Comparison of ENCODE assay signal across 16 mouse cellular contexts in the genomic region with DNA sequence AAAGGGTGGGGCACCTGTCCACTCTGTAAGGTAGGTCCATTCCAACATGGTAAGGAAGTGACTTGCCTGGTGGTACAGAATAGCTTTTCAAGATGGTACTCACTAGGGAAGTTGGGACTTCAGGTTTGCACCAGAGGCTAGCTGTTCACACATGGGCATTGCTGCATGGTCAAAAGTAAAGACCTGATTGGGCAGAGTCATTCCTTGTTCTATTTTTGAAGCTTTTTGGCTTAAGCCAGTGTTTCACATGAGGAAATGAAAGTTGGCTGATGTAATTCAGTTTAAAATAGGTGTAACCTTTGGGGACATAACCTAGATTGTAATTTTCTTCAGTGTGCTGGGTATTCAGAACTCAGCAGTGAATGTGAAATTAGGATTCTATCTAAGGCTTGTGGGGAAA. TPM values are rescaled to one million over a fixed set of nuclear protein-coding genes. Genes with fewer than 3 reads are reported as not detected.
A peak's percentile ranks its signal among the peaks of the same experiment; 100 is the strongest.
DNase-seq lines count a peak whose midpoint lies in the region; ATAC-seq and TF ChIP-seq lines count a peak whose summit lies in the region.
"Had no signal": no experiment of that assay in that cellular context is flagged by ENCODE, and none has a peak within 500 bp of the region (broad histone marks: within the 10 kb centered on the region; RNA-seq: fewer than 3 reads in every experiment).

No protein-coding gene starts in this region.

- H3K27ac ChIP-seq in gastrocnemius, adult 2 months = peak overlapping the region; percentile 90
- H3K27ac ChIP-seq in liver, embryonic 13.5 days = peak overlapping the region; percentile 18; the same call in 1 of the 2 replicates
- no peak overlapping the region for H3K27ac ChIP-seq in liver, embryonic 12.5 days
- peak overlapping the region; percentile 48; the same call in 1 of the 2 replicates for H3K27ac ChIP-seq in bone marrow, adult 2 months (ENCODE audit: control insufficient read depth, insufficient read depth, low read depth, low read length, poor library complexity)
- H3K27ac ChIP-seq in hindbrain, embryonic 14.5 days = no peak overlapping the region
- H3K27ac ChIP-seq: embryonic facial prominence, embryonic 15.5 days had no signal

- no peaks in the 10 kb centered on the region for H3K27me3 ChIP-seq in liver, embryonic 13.5 days
- no peaks in the 10 kb centered on the region for H3K27me3 ChIP-seq in liver, embryonic 12.5 days (replicated peaks)
- H3K27me3 ChIP-seq in myocyte (ENCODE audit: control insufficient read depth, insufficient read depth, insufficient read length) = no peaks in the 10 kb centered on the region
- no peaks in the 10 kb centered on the region for H3K27me3 ChIP-seq in hindbrain, embryonic 14.5 days (ENCODE audit: control insufficient read depth, insufficient read depth, low read length)
- H3K27me3 ChIP-seq: embryonic facial prominence, embryonic 15.5 days had no signal

- intact Hi-C loops in gastrocnemius, adult 2 months (cut with DNase I) = loop anchor here (10.0 kb wide), 1 partner anchor 1626 kb away; no protein-coding TSS in a partner anchor

- H3ac ChIP-seq in myocyte (ENCODE audit: control insufficient read depth, insufficient read length) = no peak overlapping the region

- H3K36me3 ChIP-seq in liver, embryonic 13.5 days = peaks cover 48% of the 10 kb centered on the region
- peaks cover 52% of the 10 kb centered on the region for H3K36me3 ChIP-seq in liver, embryonic 12.5 days
- peaks cover 43% of the 10 kb centered on the region for H3K36me3 ChIP-seq in myocyte (ENCODE audit: control insufficient read depth, insufficient read depth)
- H3K36me3 ChIP-seq in hindbrain, embryonic 14.5 days (replicated peaks; ENCODE audit: control insufficient read depth, insufficient read depth) = peaks cover 40% of the 10 kb centered on the region

- no peak overlapping the region for H3K9ac ChIP-seq in liver, embryonic 13.5 days
- H3K9ac ChIP-seq in liver, embryonic 12.5 days = no peak overlapping the region
- H3K9ac ChIP-seq in hindbrain, embryonic 14.5 days = no peak overlapping the region
- H3K9ac ChIP-seq: embryonic facial prominence, embryonic 15.5 days had no signal

- no peak for ATAC-seq in liver, embryonic 13.5 days (ENCODE audit: low read depth)
- no peak for ATAC-seq in liver, embryonic 12.5 days
- ATAC-seq in hindbrain, embryonic 14.5 days (ENCODE audit: low FRiP score) = no peak
- ATAC-seq: activated CD4-positive, CD25-positive, alpha-beta regulatory T cell, adult 4 months; forebrain, embryonic 16.5 days; hindbrain, embryonic 16.5 days had no signal

- H3K4me3 ChIP-seq in gastrocnemius, adult 2 months = peak overlapping the region; percentile 20
- no peak overlapping the region for H3K4me3 ChIP-seq in liver, embryonic 13.5 days (replicated peaks)
- H3K4me3 ChIP-seq in liver, embryonic 12.5 days = no peak overlapping the region
- H3K4me3 ChIP-seq in bone marrow, adult 2 months (replicated peaks; ENCODE audit: control insufficient read depth, low read depth, low read length) = no peak overlapping the region
- no peak overlapping the region for H3K4me3 ChIP-seq in myocyte
- H3K4me3 ChIP-seq in hindbrain, embryonic 14.5 days (replicated peaks; ENCODE audit: low read length) = no peak overlapping the region
- H3K4me3 ChIP-seq: embryonic facial prominence, embryonic 15.5 days had no signal

- no peak overlapping the region for H3K4me2 ChIP-seq in liver, embryonic 13.5 days
- H3K4me2 ChIP-seq in liver, embryonic 12.5 days = no peak overlapping the region
- H3K4me2 ChIP-seq in myocyte (ENCODE audit: low read depth) = peak overlapping the region; percentile 55
- no peak overlapping the region for H3K4me2 ChIP-seq in hindbrain, embryonic 14.5 days (replicated peaks)
- H3K4me2 ChIP-seq: embryonic facial prominence, embryonic 15.5 days had no signal

- peaks cover 58% of the 10 kb centered on the region for H3K4me1 ChIP-seq in liver, embryonic 13.5 days (replicated peaks)
- peaks cover 55% of the 10 kb centered on the region for H3K4me1 ChIP-seq in liver, embryonic 12.5 days
- peaks cover 5% of the 10 kb centered on the region for H3K4me1 ChIP-seq in bone marrow, adult 2 months (ENCODE audit: control insufficient read depth, insufficient read depth, low read length)
- peaks cover 20% of the 10 kb centered on the region for H3K4me1 ChIP-seq in hindbrain, embryonic 14.5 days (replicated peaks; ENCODE audit: control insufficient read depth, insufficient read depth, low read length)

- H3K9me3 ChIP-seq in liver, embryonic 13.5 days (replicated peaks) = no peaks in the 10 kb centered on the region
- H3K9me3 ChIP-seq in liver, embryonic 12.5 days (replicated peaks) = no peaks in the 10 kb centered on the region
- H3K9me3 ChIP-seq in hindbrain, embryonic 14.5 days (ENCODE audit: control insufficient read depth, low read length) = no peaks in the 10 kb centered on the region
- H3K9me3 ChIP-seq: embryonic facial prominence, embryonic 15.5 days had no signal

- no peak for TF ChIP-seq POLR2A in bone marrow, adult 2 months (IDR thresholded peaks at IDR 0.05; ENCODE audit: borderline replicate concordance, control insufficient read depth, low read depth, low read length)
- peak; percentile 14 for TF ChIP-seq POLR2A in myocyte (IDR thresholded peaks at IDR 0.05; ENCODE audit: insufficient read length, low read depth)

- H3K79me2 ChIP-seq in myocyte (ENCODE audit: control insufficient read depth, insufficient read depth) = peaks cover 59% of the 10 kb centered on the region

- DNase-seq in gastrocnemius, adult 2 months = no peak
- no peak for DNase-seq in gastrocnemius, postnatal 25 days
- no peak for DNase-seq in liver, embryonic 13.5 days
- no peak for DNase-seq in adrenal gland, postnatal 25 days
- DNase-seq in hindbrain, embryonic 14.5 days (ENCODE audit: low spot score) = no peak
- DNase-seq: gastrocnemius, postnatal 36 days; kidney, adult 8-10 months; liver; lung, postnatal 14 days had no signal

- no peak for TF ChIP-seq CTCF in gastrocnemius, adult 2 months (IDR thresholded peaks at IDR 0.05)
- no peak for TF ChIP-seq CTCF in bone marrow, adult 2 months (IDR thresholded peaks at IDR 0.05; ENCODE audit: control insufficient read depth, insufficient read depth, low read length)

TF ChIP-seq in myocyte, 11 proteins besides CTCF, POLR2A, EP300 and RAD21:
- TF ChIP-seq MYOG (IDR thresholded peaks at IDR 0.05; ENCODE audit: control insufficient read depth in 1 of 3, insufficient read depth in 1 of 3, insufficient read length in 2 of 3, low read depth in 2 of 3) = no peak
- peak; percentile 75 for TF ChIP-seq CEBPB (IDR thresholded peaks at IDR 0.05; ENCODE audit: insufficient read depth, poor library complexity, severe bottlenecking)
- TF ChIP-seq E2F4 (IDR thresholded peaks at IDR 0.05; ENCODE audit: insufficient read depth) = no peak
- TF ChIP-seq SRF (IDR thresholded peaks at IDR 0.05; ENCODE audit: control insufficient read depth, insufficient read length, low read depth) = no peak
- no peak for TF ChIP-seq MYOD1 (IDR thresholded peaks at IDR 0.05; ENCODE audit: control insufficient read depth in 1 of 3, insufficient read length in 2 of 3, low read depth in 2 of 3)
- TF ChIP-seq POLR2AphosphoS2 (IDR thresholded peaks at IDR 0.05; ENCODE audit: insufficient read length, low read depth) = peak; percentile 33
TF ChIP-seq in myocyte: peak in this region for 2.

RNA-seq across cellular contexts. Expression of gene Rpl35, which starts 5.8 kb away (rescaled TPM):
- 100 to 1,000 TPM; 264 to 300 TPM for total RNA-seq in gastrocnemius, adult 2 months (2021)
- total RNA-seq in gastrocnemius, postnatal 25 days (2021) = 100 to 1,000 TPM; 239 to 257 TPM
- 845 and 923 TPM in 2 replicates for polyA plus RNA-seq in liver, embryonic 13.5 days (2015; fragmentation: Nextera tagmentation; extraction: Ambion mirVana)
- polyA plus RNA-seq in liver, embryonic 12.5 days (2016; fragmentation: Nextera tagmentation; extraction: Ambion mirVana) = 995 and 1,050 TPM in 2 replicates
- 129 and 218 TPM in 2 replicates for polyA plus RNA-seq in bone marrow, adult 2 months (2011; ENCODE audit: insufficient read depth, insufficient read length, low replicate concordance, missing spikeins)
- polyA plus RNA-seq in myocyte (2012; fragmentation: generic; extraction: Trizol) = 1,480 TPM
- 390 and 397 TPM in 2 replicates for total RNA-seq in adrenal gland, postnatal 25 days (2021)
- polyA plus RNA-seq in hindbrain, embryonic 14.5 days (2014; fragmentation: Nextera tagmentation; extraction: Ambion mirVana) = 580 and 697 TPM in 2 replicates

RNA-seq across cellular contexts. Expression of gene Arpc5l, which starts 6.1 kb away (rescaled TPM):
- total RNA-seq in gastrocnemius, adult 2 months (2021) = 100 to 1,000 TPM; 109 to 118 TPM
- total RNA-seq in gastrocnemius, postnatal 25 days (2021) = 10 to 100 TPM; 91.4 to 91.7 TPM
- 74.0 and 76.6 TPM in 2 replicates for polyA plus RNA-seq in liver, embryonic 13.5 days (2015; fragmentation: Nextera tagmentation; extraction: Ambion mirVana)
- 83.0 and 84.9 TPM in 2 replicates for polyA plus RNA-seq in liver, embryonic 12.5 days (2016; fragmentation: Nextera tagmentation; extraction: Ambion mirVana)
- 42.4 and 71.5 TPM in 2 replicates for polyA plus RNA-seq in bone marrow, adult 2 months (2011; ENCODE audit: insufficient read depth, insufficient read length, low replicate concordance, missing spikeins)
- polyA plus RNA-seq in myocyte (2012; fragmentation: generic; extraction: Trizol) = 144 TPM
- 71.2 and 78.8 TPM in 2 replicates for total RNA-seq in adrenal gland, postnatal 25 days (2021)
- polyA plus RNA-seq in hindbrain, embryonic 14.5 days (2014; fragmentation: Nextera tagmentation; extraction: Ambion mirVana) = 146 and 155 TPM in 2 replicates

RNA-seq across cellular contexts. Expression of gene Wdr38, which starts 14.0 kb away (rescaled TPM):
- total RNA-seq in gastrocnemius, adult 2 months (2021) = under 1 TPM in 1 of 2 experiments, not detected in 1; 0.08 TPM
- under 1 TPM; 0.13 to 0.20 TPM for total RNA-seq in gastrocnemius, postnatal 25 days (2021)
- 0.66 and 0.76 TPM in 2 replicates for polyA plus RNA-seq in liver, embryonic 13.5 days (2015; fragmentation: Nextera tagmentation; extraction: Ambion mirVana)
- polyA plus RNA-seq in liver, embryonic 12.5 days (2016; fragmentation: Nextera tagmentation; extraction: Ambion mirVana) = 0.89 and 1.3 TPM in 2 replicates
- 1.4 and 2.0 TPM in 2 replicates for polyA plus RNA-seq in bone marrow, adult 2 months (2011; ENCODE audit: insufficient read depth, insufficient read length, low replicate concordance, missing spikeins)
- polyA plus RNA-seq in myocyte (2012; fragmentation: generic; extraction: Trizol) = 0.66 TPM
- 0.43 and 0.85 TPM in 2 replicates for total RNA-seq in adrenal gland, postnatal 25 days (2021)
- polyA plus RNA-seq in hindbrain, embryonic 14.5 days (2014; fragmentation: Nextera tagmentation; extraction: Ambion mirVana) = 1.1 and 1.2 TPM in 2 replicates

RNA-seq across cellular contexts. Expression of gene Golga1, which starts 54.1 kb away (rescaled TPM):
- 10 to 100 TPM; 12.9 to 13.9 TPM for total RNA-seq in gastrocnemius, adult 2 months (2021)
- total RNA-seq in gastrocnemius, postnatal 25 days (2021) = 10 to 100 TPM in 1 of 2 experiments, 1 to 10 TPM in 1; 9.1 to 11.0 TPM
- polyA plus RNA-seq in liver, embryonic 13.5 days (2015; fragmentation: Nextera tagmentation; extraction: Ambion mirVana) = 9.9 and 11.3 TPM in 2 replicates
- 12.1 and 15.9 TPM in 2 replicates for polyA plus RNA-seq in liver, embryonic 12.5 days (2016; fragmentation: Nextera tagmentation; extraction: Ambion mirVana)
- polyA plus RNA-seq in bone marrow, adult 2 months (2011; ENCODE audit: insufficient read depth, insufficient read length, low replicate concordance, missing spikeins) = 16.5 and 23.6 TPM in 2 replicates
- 5.6 TPM for polyA plus RNA-seq in myocyte (2012; fragmentation: generic; extraction: Trizol)
- 32.8 and 38.5 TPM in 2 replicates for total RNA-seq in adrenal gland, postnatal 25 days (2021)
- 29.1 and 34.2 TPM in 2 replicates for polyA plus RNA-seq in hindbrain, embryonic 14.5 days (2014; fragmentation: Nextera tagmentation; extraction: Ambion mirVana)

Comparison
In these comparisons a context has a peak if more than half of its experiments do, and no peak if none do; other contexts are left out.
1. H3K27ac ChIP-seq: peak in gastrocnemius, adult 2 months (single experiment), liver, embryonic 13.5 days (single experiment) and bone marrow, adult 2 months (single experiment); none in liver, embryonic 12.5 days (single experiment) and hindbrain, embryonic 14.5 days (single experiment).